Mouse (Mus musculus): ENCODE measurements around the gene 6030468B19Rik. TPM values are rescaled to one million over a fixed set of nuclear protein-coding genes. Genes with fewer than 3 reads are reported as not detected.

The 6030468B19Rik gene
- polyA plus RNA-seq, 1 experiment from 2014 or later = 0.28 TPM

DNA sequence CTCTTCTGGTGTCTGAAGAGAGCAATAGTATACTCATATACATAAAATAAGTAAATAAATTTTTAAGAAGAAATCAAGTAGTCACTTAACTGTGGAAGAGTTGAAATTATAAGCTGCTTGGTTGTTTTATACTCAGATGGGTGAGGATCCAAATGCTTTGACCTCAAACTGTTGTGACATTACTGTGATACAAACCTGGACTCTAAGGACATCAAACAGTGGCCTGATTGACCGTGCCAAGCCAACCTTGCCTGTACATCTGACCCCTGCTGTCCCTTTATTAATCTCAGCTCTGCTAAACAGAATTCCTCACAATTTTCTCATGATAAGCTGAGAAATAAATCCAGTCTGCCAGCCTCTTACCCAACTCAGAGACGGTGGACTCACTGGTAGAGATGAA lies 48.2 kb downstream of the 6030468B19Rik start:
- Histone ChIP-seq H3K9ac (ENCODE audit: low read length) (no peak overlapping the region), H3K27me3 (replicated peaks; ENCODE audit: control insufficient read depth, insufficient read depth, low read length) (no peaks in the 10 kb centered on the region), H3K36me3 (ENCODE audit: control insufficient read depth, insufficient read depth, low read length) (no peaks in the 10 kb centered on the region), H3K27ac (ENCODE audit: low read depth) (no peak overlapping the region), H3K9me3 (ENCODE audit: control insufficient read depth, low read length) (no peaks in the 10 kb centered on the region), H3K4me2 (ENCODE audit: low read length) (no peak overlapping the region), H3K4me1 (replicated peaks; ENCODE audit: control insufficient read depth, insufficient read depth, low read length) (peaks cover 24% of the 10 kb centered on the region), H3K4me3 (ENCODE audit: low read depth, low read length) (no peak overlapping the region)
- ATAC-seq (replicated peaks; ENCODE audit: low FRiP score, low TSS enrichment, low read depth) = no peak
- 82% methylated on average over 2 of the region's 2 CpGs for WGBS
- DNase-seq (ENCODE audit: low spot score) = no peak

- Histone ChIP-seq H3K4me2 (ENCODE audit: low read length) (no peak overlapping the region), H3K27ac (ENCODE audit: low read depth) (no peak overlapping the region), H3K36me3 (ENCODE audit: control insufficient read depth, insufficient read depth, low read length) (no peaks in the 10 kb centered on the region), H3K9ac (ENCODE audit: low read length) (no peak overlapping the region), H3K4me3 (ENCODE audit: low read depth, low read length) (no peak overlapping the region), H3K4me1 (replicated peaks; ENCODE audit: control insufficient read depth, insufficient read depth, low read length) (peaks cover 24% of the 10 kb centered on the region), H3K9me3 (ENCODE audit: control insufficient read depth, low read length) (no peaks in the 10 kb centered on the region), H3K27me3 (replicated peaks; ENCODE audit: control insufficient read depth, insufficient read depth, low read length) (no peaks in the 10 kb centered on the region)
- 51% methylated on average over 5 of the region's 5 CpGs for WGBS
- DNase-seq (ENCODE audit: low spot score) = no peak
- ATAC-seq (replicated peaks; ENCODE audit: low FRiP score, low TSS enrichment, low read depth) = no peak
Measured at GRCm38 (mm10) chr11:117846640-117847039, 49.2 kb downstream of the 6030468B19Rik start.

- Histone ChIP-seq H3K9me3 (ENCODE audit: control insufficient read depth, low read length) (no peaks in the 10 kb centered on the region), H3K4me3 (ENCODE audit: low read depth, low read length) (peak overlapping the region; percentile 59), H3K4me1 (replicated peaks; ENCODE audit: control insufficient read depth, insufficient read depth, low read length) (peaks cover 24% of the 10 kb centered on the region), H3K4me2 (ENCODE audit: low read length) (peak overlapping the region; percentile 84), H3K9ac (ENCODE audit: low read length) (peak overlapping the region; percentile 69), H3K27me3 (replicated peaks; ENCODE audit: control insufficient read depth, insufficient read depth, low read length) (no peaks in the 10 kb centered on the region), H3K36me3 (ENCODE audit: control insufficient read depth, insufficient read depth, low read length) (peaks cover 6% of the 10 kb centered on the region), H3K27ac (ENCODE audit: low read depth) (peak overlapping the region; percentile 93)
- no peak for ATAC-seq (replicated peaks; ENCODE audit: low FRiP score, low TSS enrichment, low read depth)
- DNase-seq (ENCODE audit: low spot score) = no peak
- WGBS = 71% methylated on average over 7 of the region's 7 CpGs
Measured at GRCm38 (mm10) chr11:117847593-117848215, 50.2 kb downstream of the 6030468B19Rik start.

GRCm38 (mm10) chr11:117848271-117848984 lies 51.0 kb downstream of the 6030468B19Rik start:
- Histone ChIP-seq H3K27ac (ENCODE audit: low read depth) (peak overlapping the region; percentile 93), H3K9ac (ENCODE audit: low read length) (peak overlapping the region; percentile 69), H3K4me3 (ENCODE audit: low read depth, low read length) (peak overlapping the region; percentile 59), H3K4me1 (replicated peaks; ENCODE audit: control insufficient read depth, insufficient read depth, low read length) (peaks cover 24% of the 10 kb centered on the region), H3K36me3 (ENCODE audit: control insufficient read depth, insufficient read depth, low read length) (peaks cover 13% of the 10 kb centered on the region), H3K9me3 (ENCODE audit: control insufficient read depth, low read length) (no peaks in the 10 kb centered on the region), H3K27me3 (replicated peaks; ENCODE audit: control insufficient read depth, insufficient read depth, low read length) (no peaks in the 10 kb centered on the region), H3K4me2 (ENCODE audit: low read length) (peak overlapping the region; percentile 84)
- no peak for DNase-seq (ENCODE audit: low spot score)
- WGBS = 5% methylated on average over 19 of the region's 19 CpGs
- ATAC-seq (replicated peaks; ENCODE audit: low FRiP score, low TSS enrichment, low read depth) = peak; percentile 75

- peak within 1 kb of the TSS; percentile 59 for H3K4me3 ChIP-seq (ENCODE audit: low read depth, low read length)
- H3K4me2 ChIP-seq (ENCODE audit: low read length) = peak within 1 kb of the TSS; percentile 84
- ATAC-seq (replicated peaks; ENCODE audit: low FRiP score, low TSS enrichment, low read depth) = peak; percentile 85
Measured at GRCm38 (mm10) chr11:117848985-117849671, 51.7 kb downstream of the 6030468B19Rik start, which contains the start of gene Birc5. Birc5 (plus strand) TSS chr11:117849251.

DNA sequence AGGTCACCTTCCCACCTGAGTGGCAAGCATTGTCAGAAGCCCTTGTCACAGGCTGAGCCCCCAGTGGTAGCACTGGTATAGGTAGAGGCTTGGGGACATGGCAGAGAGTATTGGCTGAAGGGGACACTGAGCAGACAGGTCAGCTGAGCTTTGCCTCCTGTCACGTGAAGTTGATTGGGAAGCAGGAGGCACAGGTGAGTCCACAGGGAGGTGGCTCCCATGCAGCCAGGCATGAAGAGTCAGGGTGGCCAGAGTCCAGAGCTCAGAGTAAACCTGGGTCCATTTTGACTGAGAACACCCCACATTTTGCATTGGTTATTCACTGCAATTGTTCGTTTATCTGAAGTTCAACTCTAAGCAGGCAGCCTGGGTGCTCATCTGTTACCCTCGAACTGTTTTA lies 55.4 kb downstream of the 6030468B19Rik start:
- no peak for ATAC-seq (replicated peaks; ENCODE audit: low FRiP score, low TSS enrichment, low read depth)
- H3K27me3 ChIP-seq (replicated peaks; ENCODE audit: control insufficient read depth, insufficient read depth, low read length) = no peaks in the 10 kb centered on the region
- 79% methylated on average over 3 of the region's 3 CpGs for WGBS
- no peak overlapping the region for H3K4me3 ChIP-seq (ENCODE audit: low read depth, low read length)
- no peak for DNase-seq (ENCODE audit: low spot score)
- no peak overlapping the region for H3K4me2 ChIP-seq (ENCODE audit: low read length)
- H3K27ac ChIP-seq (ENCODE audit: low read depth) = no peak overlapping the region
- H3K36me3 ChIP-seq (ENCODE audit: control insufficient read depth, insufficient read depth, low read length) = peaks cover 54% of the 10 kb centered on the region
- H3K4me1 ChIP-seq (replicated peaks; ENCODE audit: control insufficient read depth, insufficient read depth, low read length) = peaks cover 16% of the 10 kb centered on the region
- no peaks in the 10 kb centered on the region for H3K9me3 ChIP-seq (ENCODE audit: control insufficient read depth, low read length)
- no peak overlapping the region for H3K9ac ChIP-seq (ENCODE audit: low read length)

More at GRCm38 (mm10) chr11:117848985-117849671, 51.7 kb downstream of the 6030468B19Rik start, which contains the start of gene Birc5:
- Histone ChIP-seq H3K9ac (ENCODE audit: low read length) (peak within 1 kb of the TSS; percentile 69), H3K36me3 (ENCODE audit: control insufficient read depth, insufficient read depth, low read length) (peaks cover 20% of the 10 kb centered on the region), H3K27me3 (replicated peaks; ENCODE audit: control insufficient read depth, insufficient read depth, low read length) (no peaks in the 10 kb centered on the region), H3K27ac (ENCODE audit: low read depth) (peak within 1 kb of the TSS; percentile 93), H3K4me1 (replicated peaks; ENCODE audit: control insufficient read depth, insufficient read depth, low read length) (peaks cover 24% of the 10 kb centered on the region), H3K9me3 (ENCODE audit: control insufficient read depth, low read length) (no peaks in the 10 kb centered on the region)
- WGBS = under 1% methylated on average over 51 of the region's 51 CpGs
- peak; percentile 97 for DNase-seq (ENCODE audit: low spot score)

DNA sequence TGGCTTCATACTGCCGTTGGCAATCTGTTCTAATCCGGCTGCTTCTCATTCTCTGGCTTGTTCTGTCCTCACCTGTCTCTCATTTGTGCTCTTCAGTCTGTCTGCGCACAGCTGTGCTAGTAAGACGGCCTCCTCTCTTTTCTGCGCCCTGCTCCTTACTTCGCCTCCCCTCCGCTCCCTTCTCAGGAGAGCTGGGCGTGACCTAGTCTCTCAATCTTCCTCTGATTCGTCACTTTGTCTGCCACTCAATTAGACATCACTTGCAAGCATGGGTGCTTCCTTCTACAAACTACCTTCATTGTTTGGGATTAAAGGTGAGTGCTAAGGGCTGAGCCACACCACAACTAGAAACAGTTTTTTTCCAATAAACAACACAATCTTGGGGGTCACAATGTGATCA lies 56.8 kb downstream of the 6030468B19Rik start:
- Histone ChIP-seq H3K4me3 (ENCODE audit: low read depth, low read length) (no peak overlapping the region), H3K27ac (ENCODE audit: low read depth) (no peak overlapping the region), H3K9ac (ENCODE audit: low read length) (no peak overlapping the region), H3K36me3 (ENCODE audit: control insufficient read depth, insufficient read depth, low read length) (peaks cover 54% of the 10 kb centered on the region), H3K4me1 (replicated peaks; ENCODE audit: control insufficient read depth, insufficient read depth, low read length) (peaks cover 11% of the 10 kb centered on the region; the same call in 1 of the 2 replicates), H3K27me3 (replicated peaks; ENCODE audit: control insufficient read depth, insufficient read depth, low read length) (peaks cover 6% of the 10 kb centered on the region; the same call in 1 of the 2 replicates), H3K4me2 (ENCODE audit: low read length) (no peak overlapping the region), H3K9me3 (ENCODE audit: control insufficient read depth, low read length) (no peaks in the 10 kb centered on the region)
- WGBS = 90% methylated on average over 9 of the region's 9 CpGs
- DNase-seq (ENCODE audit: low spot score) (no peak), ATAC-seq (replicated peaks; ENCODE audit: low FRiP score, low TSS enrichment, low read depth) (no peak)

DNA sequence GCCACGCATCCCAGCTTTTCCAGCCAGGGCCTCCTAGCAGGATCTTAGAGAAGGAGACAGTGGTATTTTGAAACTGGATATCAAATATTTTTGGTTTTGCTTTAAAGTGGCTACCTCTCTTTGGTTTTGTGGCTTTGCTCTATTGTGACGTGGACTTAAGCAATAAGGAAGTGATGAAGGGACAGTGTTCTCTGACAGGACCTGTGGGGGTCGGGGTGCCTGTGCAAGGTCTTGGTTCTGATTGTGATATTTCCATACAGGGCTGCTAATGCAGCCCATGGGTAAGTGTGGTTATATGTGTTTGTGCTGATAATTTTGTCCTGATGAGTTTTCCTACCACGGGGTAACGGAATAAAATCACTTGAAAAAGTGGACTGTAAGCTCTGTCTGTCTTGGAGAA lies 57.9 kb downstream of the 6030468B19Rik start:
- H3K27me3 ChIP-seq (replicated peaks; ENCODE audit: control insufficient read depth, insufficient read depth, low read length) = peaks cover 17% of the 10 kb centered on the region
- DNase-seq (ENCODE audit: low spot score) (no peak), ATAC-seq (replicated peaks; ENCODE audit: low FRiP score, low TSS enrichment, low read depth) (no peak)
- no peak overlapping the region for H3K9ac ChIP-seq (ENCODE audit: low read length)
- peaks cover 54% of the 10 kb centered on the region for H3K36me3 ChIP-seq (ENCODE audit: control insufficient read depth, insufficient read depth, low read length)
- no peak overlapping the region for H3K4me2 ChIP-seq (ENCODE audit: low read length)
- H3K9me3 ChIP-seq (ENCODE audit: control insufficient read depth, low read length) = no peaks in the 10 kb centered on the region
- H3K27ac ChIP-seq (ENCODE audit: low read depth) = no peak overlapping the region
- no peak overlapping the region for H3K4me3 ChIP-seq (ENCODE audit: low read depth, low read length)
- H3K4me1 ChIP-seq (replicated peaks; ENCODE audit: control insufficient read depth, insufficient read depth, low read length) = peaks cover 5% of the 10 kb centered on the region; the same call in 1 of the 2 replicates
- 92% methylated on average over 5 of the region's 5 CpGs for WGBS
